Mouse (Mus musculus) B cell, adult 2 months (primary cell): ENCODE results near the gene Gpbar1.

Experiments
- DNase-seq, 2 experiments: peaks; one replicate each; pipeline ENCODE4 v3.0.0; 2022

The Gpbar1 gene

GRCm38 (mm10) chr1:74278988-74279387, 638 bp downstream of the Gpbar1 start:
- DNase-seq, result no peak

DNA sequence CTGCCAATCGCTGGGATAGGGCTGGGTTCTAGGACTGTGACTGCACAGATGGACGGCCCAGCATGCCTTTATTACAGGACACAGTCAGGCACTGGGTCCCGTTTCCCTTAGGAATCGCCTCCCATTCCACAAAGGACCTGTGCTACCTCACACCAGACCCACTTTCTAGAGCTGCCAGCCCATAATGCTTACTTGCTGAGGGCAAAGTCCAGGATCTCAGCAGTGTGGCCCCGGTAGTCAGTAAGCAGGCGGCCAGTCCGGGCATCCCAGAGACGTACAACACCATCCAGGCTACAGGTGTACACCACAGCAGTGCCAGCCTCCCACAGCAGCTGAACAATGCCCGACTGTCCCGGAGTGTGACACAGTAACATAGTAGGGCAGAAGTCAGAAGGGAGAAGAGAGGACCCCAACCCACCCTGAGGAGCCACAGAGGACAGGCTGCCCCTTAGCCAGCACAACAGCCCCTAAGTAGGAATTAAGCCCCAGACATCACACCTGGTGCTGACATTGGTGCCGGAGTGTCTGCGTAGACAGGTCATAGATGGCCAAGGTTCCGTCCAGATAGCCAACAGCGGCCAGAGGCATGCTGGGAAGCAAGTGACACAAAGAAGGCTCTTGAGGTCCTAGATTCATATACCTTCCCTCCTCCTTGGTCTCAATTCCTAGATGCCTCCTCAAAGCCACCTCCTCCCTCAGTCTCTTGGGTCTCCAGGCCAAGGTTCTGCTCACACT, 2.4 kb downstream of the Gpbar1 start:
- no peak for DNase-seq

DNA sequence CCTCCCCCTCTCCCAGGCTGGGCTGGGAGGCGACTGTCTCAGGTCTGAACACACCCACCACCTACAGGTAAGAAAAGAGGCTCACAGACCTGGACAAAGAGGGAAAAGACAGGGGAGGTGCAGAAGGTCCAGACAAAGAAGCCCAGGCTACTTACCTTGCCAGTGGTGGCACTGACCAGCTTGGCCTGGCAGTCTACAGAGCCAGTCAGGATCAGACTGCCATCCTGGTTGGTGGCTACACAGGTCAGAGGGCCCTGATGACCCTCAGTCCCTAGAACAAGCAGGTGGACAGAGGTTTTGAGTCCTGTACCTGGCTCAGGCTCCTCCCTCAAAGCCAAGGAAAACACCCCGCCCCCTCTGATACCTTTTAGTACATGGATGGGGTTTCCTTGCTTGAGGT, 3.0 kb downstream of the Gpbar1 start:
- DNase-seq, result no peak

- DNase-seq, result no peak
Measured at GRCm38 (mm10) chr1:74281886-74282285, 3.5 kb downstream of the Gpbar1 start.

- DNase-seq, result no peak
Measured at GRCm38 (mm10) chr1:74282896-74283625, 4.7 kb downstream of the Gpbar1 start.

DNA sequence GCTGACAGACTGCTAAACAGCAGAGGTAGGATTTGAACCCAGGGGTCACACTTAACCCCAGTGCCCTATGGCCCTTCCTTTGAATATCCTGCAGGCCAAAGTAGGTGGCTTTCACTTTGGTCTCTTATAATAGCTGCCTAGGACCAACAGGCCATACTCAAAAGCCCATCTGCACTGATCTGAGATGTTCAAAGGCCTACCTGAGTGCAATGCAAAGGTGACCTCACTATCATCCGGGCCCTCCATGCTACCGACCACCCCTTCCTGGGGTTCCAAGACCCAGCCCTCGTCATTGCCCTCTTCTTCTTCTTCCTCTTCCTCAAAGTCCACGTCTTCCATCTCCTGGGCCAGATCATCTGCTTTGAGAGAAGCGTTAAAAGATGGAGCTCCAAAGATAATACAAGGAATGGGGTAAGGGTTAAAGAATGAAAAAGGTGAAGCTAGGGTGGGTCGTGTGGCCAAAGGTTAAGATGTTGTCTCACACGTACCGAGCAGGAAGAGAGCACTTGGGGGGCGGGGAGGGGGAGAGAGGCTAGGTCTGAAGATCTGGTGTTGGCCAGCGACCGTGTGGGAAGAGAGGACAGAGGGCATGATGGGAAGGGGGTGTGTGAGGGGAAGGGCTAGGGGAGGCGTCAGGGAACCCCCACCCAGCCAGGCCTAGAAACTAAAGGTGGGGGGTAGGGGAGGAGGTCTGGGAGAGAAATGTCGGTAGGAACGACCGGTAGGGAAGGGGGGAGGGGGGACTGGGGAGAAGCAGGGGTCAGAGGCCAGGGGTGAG, 5.5 kb downstream of the Gpbar1 start:
- DNase-seq, result peak; percentile 49 to 50

GRCm38 (mm10) chr1:74284543-74285160, 6.3 kb downstream of the Gpbar1 start, which contains the start of the genes Aamp and Pnkd:
TSS of gene Aamp (minus strand) at chr1:74284738.
TSS of gene Pnkd (plus strand) at chr1:74284930.
- peak; percentile 99 to 100 for DNase-seq

GRCm38 (mm10) chr1:74285212-74286010, 7.1 kb downstream of the Gpbar1 start:
- no peak for DNase-seq

- peak; percentile 17 to 28 for DNase-seq
Measured at GRCm38 (mm10) chr1:74286869-74287607, 8.7 kb downstream of the Gpbar1 start.

DNA sequence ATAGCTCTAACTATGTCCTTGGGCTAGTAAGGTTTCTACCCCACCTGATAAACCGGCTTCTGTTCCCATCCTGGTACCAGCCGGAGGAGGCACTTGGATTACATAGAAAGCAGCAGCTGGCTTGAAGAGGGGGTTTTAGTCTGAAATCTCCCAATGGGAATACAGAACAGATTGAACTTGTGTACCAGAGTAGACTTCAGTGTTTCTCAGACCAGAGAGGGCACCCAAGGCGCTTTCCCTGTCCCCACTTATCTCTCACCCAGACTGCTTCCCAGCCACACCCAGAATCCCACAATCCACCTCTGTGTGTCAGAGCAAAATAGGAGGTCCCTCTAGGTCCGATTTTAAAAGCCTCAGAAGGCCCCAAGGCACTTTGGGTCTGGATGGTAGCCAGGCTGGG, 10.0 kb downstream of the Gpbar1 start:
- no peak for DNase-seq

GRCm38 (mm10) chr1:74289248-74289647, 10.9 kb downstream of the Gpbar1 start:
- no peak for DNase-seq

GRCm38 (mm10) chr1:74289740-74290139, 11.4 kb downstream of the Gpbar1 start:
- no peak for DNase-seq

- DNase-seq, result no peak
Measured at GRCm38 (mm10) chr1:74290141-74290540, 11.8 kb downstream of the Gpbar1 start.

DNA sequence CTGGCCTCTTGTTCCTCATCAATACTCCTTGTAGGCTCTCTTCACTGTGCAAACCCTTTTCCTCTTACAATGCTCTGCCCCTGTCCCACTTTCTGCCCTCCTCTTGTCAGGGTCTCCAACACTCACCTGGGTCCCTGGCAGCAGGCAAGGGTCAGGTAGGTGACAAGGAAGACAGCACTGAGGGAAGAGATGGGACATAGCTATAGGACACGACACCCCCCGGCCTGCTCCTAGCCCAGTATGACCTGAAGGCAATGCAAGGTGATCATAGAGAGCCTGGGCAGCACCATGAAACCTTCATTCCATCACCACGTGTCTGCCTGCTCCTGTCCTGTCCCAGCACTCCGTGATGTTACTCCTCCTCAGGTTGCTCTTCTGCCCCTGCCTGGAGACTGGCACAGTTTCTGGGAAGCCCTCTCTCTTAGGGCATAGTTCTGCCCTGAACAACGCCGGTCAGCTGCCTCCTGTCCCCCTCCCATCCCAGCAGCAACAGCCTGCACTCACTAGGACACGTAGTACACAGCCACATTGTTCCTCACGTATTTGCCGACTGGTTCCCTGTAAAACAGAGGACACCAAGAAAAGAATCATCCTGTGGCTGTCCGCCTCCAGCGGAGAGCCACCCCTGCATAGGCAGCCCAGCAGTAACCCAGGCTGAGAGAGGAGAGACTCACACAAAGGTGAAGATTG, 14.1 kb downstream of the Gpbar1 start:
- no peak for DNase-seq

DNA sequence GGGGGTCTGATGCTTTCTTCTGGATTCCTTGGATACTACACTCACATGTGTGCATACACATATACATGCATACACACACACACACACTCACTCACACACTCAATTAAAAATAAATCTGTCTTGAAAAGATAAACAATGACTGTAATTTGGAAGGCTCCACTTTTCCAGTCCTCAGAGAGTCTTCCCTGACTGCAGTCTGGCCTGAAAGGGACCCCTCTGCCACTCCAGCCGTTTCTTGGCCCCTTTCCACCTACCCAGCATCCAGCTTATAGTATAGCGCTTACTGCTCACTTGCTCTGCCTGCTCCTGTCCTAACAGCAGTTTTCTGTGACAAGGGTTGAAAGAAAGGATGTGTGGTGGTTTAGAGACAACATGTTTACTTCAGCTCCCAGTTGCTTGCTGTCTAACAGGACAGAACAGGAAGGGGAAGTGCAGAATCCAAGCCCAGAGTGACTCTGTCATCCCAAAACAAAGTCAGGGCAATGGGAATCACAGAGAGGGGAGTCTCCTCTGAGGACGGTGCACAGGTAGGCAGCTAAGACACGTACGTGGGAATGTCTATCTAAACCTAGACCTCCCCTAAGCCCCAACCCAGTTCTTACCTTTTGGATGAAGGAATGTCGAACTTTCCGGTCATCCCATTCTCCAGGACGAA, 15.1 kb downstream of the Gpbar1 start:
- DNase-seq, result no peak

DNA sequence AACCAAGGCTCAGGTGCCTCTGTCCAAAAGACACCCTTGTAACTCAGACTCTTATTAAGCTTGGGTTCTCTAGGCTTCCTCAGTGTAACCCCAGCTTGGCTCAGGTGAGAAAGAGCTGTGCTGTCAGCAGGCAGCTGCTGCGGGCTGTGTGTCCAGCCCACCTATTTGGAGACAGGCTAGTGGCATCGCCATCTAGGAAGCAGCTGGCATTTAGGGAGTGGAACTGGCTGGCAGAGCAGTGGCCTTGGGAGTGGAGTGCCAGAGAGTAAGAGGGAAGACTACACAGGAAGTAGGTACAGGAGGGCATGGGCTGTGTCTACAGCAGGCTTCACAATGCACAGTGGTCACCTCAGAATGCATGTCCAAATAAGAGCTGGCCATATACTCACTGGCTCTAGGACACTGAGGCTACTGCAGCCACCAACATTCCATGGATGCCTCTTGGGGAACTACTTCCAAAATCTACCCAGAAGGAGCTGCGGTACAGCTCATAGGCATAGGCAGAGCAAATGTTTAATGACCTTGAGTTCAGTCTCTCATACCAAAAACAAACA, 15.8 kb downstream of the Gpbar1 start:
- no peak for DNase-seq

DNA sequence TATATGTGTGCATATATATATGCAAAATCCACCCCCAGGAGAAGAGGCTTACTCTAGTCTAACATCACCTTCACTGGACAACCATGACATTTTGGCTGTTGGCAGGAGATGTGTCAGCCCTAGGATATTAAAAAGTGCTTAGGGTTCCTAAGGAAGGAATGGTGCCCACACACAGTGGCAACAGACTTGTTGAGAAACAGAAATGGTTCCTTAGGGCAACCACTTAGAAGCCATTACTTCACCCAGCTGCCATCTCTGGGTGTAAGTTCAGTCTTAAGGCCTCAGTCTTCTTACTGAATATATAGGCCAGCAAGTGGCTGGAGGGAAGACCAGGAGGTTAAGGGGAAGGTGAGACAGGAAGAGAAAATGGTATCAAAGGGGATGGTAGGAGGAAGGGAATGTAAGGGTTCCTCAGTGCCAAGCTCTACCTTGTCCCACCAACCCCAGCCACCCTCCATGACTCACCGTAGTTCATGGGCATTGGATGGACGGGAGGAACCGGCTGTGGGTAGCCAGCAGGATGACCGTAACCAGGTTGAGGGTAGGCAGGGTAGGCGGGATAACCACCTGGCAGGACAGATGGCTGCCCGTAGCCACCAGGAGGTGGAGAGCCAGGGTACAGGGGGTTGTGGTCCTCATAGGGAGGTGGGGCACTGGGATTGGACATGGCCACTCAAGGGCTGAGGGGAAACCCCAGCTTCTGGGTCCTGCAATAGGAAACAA, 16.5 kb downstream of the Gpbar1 start:
- DNase-seq, result no peak

DNA sequence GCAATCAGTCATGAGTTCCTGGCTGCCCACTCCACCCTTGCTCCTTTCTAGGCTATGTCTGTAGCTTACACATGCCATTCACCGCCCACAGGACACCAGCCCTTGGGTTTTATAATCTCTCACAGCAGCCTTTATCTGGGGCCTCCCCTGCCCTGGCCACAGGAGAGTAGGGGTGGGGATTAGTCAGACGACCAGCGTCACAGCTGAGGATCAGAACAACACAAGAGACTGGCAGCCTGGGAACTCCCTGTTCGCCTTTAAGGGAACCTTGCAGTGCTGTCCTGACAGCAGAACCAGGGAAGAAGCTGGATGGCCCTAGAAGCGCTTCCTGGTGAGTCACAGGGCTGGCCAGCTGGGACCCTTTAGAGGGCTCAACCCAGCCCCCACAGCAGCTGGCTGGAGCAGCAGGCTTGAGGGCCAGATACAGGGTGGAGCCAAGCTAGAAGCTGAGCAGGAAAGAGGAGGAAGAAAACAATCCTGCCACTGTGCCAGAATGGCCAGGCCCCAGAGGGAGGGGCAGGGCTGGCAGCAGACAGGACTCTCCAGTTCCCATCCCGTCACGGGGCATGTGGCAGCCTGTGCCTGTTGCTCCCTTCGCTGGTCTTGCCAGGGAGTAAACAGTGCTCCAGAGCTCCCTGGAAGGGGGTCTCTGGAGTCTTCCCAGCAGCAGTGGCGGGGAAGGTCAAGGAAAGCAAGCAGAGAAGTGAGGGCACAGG, 17.3 kb downstream of the Gpbar1 start:
- DNase-seq, result no peak

GRCm38 (mm10) chr1:74296477-74296876, 18.1 kb downstream of the Gpbar1 start:
- DNase-seq, result no peak
